Mouse (Mus musculus) urinary bladder, postnatal 36 days (tissue): Measurements from ENCODE around the gene Slc12a3.

Experiments
- DNase-seq, 2 experiments: peaks; one replicate each; pipeline ENCODE4 v3.0.0; 2022; ENCODE audit warnings: low spot score in 2 of 2, mixed read lengths in 1 of 2

Gene Slc12a3

DNA sequence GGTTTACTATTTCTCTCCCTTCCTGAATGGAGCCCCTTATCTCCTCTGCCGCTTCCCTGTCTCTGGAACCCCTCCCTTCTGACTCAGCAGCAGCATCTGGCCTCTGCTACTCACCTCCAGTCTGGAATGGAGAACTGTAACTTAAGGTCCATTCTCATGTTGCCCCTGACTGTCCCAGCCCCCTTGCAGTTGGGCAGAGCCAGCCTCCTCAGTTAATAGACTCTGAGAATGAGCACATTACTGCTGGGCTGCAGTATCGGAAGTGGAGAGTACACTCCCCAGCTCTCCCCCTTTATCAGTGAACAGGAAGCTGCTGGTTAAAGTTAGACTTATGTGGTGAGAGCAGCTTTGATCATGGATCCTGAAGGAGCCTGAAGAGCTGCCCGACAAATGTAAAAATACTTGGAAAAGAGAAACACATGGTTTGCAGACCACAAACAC lies 46.6 kb downstream of the Slc12a3 start:
- DNase-seq: no peak

DNA sequence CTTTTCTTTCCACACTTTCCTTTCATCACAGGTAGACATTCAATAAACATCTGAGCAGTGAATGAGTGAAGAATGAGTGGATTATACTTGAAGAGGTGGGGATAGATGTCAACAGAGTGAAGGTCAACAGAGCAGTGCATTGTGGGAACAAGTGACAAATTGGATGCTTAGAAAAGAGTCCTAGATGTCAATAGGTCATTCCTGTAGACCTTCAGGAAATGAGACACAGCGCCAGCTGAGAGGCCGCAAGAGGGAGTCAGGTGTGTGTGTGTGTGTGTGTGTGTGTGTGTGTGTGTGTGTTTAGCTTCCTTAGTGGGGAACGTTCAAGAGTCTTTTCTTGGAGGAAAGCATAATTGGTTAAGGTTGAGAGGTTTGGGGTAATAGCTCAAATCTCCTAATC lies 47.2 kb downstream of the Slc12a3 start:
- DNase-seq: no peak

DNA sequence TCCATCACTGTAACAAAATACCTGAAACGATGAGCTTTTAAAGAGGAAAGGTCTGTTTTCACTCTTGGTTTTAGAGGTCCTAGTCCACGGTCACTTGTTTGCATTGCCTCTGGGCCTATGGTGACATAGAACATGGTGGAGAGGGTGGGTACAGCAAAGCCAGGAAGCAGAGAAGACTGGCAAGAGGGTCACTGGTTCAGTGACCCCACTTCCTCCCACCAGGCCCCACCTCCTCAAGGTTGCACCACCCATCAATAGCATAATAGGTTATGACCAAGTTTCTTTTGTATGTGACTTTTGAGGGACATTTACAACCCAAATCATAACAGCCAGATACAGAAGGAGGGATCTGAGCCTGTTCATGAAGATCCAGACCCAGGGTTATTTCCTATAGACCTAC lies 47.6 kb downstream of the Slc12a3 start:
- no peak for DNase-seq

DNA sequence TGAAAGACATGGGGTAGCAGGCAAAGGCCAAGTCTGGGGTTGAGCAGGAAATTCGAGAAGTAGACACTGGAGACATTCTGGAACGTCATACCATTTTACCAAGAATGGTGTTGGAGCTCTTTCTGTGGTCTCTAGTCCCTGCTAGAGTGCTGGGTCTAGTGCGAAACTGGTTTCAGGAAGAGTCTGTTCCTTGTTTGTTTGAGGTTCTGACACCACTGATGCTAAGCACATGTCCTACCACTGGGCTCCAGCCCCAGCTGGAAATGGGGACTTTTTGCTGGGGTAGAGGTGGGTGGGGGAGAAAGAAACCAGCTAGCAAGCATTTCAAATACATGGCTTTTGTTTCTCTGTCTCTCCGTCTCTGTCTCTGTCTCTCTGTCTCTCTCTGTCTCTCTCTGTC lies 48.0 kb downstream of the Slc12a3 start:
- DNase-seq: no peak

DNA sequence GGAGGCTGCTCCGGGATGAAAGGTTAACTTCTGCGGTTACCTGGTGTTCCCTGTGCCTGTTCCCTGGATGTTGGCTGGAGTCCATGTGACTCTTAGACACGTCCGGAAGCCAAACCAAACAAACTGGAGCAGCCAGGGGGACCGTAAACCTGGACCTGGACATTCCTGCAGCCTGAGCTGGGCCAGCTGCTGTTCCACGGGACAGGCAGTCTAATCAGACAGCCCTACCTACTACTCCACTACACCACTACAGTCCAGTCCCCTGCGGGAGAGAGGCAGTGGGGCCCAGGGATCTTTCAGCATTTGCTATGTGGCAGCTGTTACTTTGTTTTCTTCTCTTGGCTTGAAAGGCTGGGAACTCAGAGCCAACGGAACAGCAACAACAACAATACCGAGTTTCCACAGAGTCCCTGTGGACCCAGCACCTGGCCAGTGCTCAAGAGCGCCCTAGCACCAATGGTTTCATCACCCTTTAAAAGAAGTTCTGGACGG lies 48.8 kb downstream of the Slc12a3 start:
- DNase-seq: peak; percentile 48 to 76

DNA sequence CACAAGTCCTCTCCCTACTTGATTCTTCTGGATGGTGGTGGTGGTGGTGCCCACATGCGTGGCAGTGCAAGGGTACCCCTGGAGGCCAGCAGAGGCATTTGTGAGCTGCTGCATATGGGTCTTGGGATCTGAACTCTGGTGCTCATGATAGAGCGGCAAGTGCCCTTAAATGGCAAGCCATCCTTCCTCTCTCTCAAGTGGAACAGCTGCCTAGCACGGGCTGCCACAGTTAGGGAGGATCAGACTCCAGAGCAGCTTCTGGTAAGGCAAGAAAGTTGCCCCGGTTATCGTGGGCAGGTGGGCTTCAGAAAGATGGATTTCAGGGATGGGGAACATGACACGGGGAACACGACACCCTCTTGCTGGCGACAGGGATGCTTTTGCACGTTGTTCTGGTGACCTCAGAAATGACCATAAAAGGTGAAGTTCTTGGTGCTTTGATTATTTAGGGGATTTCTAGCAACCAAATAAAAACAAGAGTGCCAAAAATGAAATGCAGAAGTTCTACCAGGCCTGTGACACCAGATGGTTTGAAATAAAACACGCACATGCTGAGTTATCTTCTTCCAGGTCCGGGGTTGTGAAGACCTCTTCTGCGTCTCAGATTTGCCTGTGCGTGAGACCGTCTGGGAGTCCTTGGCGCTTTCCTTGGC lies 49.9 kb downstream of the Slc12a3 start:
- no peak for DNase-seq

DNA sequence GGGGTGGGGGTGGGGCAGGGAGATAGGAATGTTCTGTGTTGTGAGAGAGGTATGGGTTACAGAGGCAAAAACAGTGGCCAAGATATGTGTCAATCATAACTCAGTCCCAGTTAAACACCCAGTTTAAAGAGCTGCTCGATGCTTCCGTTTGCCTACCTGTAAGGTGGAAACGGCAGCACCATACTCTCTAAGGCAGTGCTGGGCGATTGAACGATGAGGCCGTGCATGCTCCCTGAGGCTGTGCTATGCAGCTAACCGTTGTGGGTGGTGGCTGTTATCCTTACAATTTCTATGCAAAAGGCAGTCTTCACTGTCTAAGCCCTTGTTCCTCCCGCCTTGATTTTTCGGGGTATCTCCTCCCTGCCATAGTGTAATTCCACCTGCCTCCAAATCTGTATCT lies 50.7 kb downstream of the Slc12a3 start:
- DNase-seq: no peak

DNA sequence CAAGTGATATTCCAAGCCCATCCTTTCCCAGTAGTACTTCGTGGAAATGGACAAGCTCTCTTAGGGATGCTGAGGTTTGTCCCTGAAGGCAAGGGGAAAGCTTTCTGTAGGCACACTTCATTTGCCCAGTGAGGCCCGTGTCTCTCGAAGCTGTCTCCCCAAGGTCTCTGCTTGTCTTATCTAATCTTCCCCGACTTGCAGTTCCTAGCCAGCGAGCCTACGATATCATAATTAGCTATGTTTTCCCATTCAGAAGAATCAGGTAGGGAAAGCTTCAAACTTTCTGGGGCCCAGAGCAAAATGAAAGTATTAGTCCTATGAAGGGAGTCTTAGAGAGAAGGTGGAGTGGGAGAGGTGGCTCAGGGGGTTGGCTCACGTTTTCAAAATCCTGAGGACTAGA lies 55.2 kb downstream of the Slc12a3 start:
- DNase-seq: no peak

DNA sequence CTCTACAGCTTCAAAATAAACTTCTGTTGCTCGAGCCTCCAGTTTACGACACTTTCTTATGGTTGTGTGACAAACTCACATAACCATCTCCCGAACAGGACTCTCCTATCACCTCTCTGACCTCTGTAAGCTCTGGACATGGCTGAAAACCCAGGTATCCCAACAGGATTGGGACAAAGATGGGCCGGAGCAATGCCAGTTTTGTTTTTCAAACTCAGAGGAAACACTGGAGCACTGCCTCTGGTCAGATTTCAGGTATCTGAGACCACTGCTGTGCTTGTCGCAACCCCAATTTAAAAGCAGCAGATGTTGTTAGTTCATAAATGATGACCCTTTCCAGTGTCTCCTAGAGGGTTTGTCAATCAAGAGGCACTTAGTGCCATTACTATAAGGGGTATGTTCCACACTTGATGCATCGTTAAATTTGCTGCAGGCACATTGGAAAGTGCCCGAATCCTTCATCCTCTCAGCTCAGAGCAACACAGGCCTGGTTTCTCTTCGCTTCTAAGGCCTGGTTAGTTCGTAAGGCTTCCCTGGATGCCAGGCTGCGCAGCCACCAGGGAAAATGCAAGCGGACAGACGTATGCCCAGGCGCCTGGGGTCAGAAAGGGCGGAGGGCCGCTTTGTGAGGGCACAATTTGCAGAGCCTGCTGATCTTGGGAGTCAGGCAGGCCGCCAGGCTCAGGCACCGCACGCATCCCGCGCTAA lies 56.7 kb downstream of the Slc12a3 start:
- no peak for DNase-seq

DNA sequence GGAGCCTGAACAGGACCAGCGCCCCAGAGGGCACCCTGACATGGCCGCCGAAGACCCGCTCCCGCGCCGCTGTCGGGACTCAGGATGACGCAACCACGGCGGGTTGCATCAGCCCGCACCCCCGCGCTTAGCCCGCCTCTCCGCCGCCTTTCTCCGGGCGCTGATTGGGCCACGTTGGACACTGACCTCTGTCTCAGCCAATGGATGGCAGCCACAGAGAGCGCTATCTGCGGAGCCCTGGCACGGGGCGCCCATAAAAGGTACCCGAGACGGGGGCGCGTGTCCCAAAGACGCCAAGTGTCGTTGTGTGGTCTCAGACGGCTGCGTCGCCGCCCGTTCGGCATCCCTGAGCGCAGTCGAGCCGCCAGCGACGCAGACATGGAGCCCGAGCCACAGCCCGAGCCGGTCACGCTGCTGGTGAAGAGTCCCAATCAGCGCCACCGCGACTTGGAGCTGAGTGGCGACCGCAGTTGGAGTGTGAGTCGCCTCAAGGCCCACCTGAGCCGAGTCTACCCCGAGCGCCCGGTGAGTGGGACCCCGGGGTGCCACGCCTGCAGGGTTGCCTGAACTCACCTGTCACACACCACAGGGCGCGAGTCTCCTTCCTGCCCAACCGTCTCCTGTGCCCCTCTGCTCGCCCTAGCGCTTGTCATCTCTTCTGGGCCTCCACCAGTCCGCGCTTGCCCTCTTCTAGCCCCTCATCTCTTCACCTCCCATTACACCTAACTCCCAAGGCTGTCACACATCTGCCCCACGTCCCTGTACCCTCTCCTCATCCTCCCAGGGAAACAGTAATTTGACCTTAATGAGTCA lies 57.4 kb downstream of the Slc12a3 start, which contains the start of gene Herpud1:
TSS of gene Herpud1 (plus strand) at position 225 of the 813 bp plus-strand sequence.
- DNase-seq: peak; percentile 95 to 98

DNA sequence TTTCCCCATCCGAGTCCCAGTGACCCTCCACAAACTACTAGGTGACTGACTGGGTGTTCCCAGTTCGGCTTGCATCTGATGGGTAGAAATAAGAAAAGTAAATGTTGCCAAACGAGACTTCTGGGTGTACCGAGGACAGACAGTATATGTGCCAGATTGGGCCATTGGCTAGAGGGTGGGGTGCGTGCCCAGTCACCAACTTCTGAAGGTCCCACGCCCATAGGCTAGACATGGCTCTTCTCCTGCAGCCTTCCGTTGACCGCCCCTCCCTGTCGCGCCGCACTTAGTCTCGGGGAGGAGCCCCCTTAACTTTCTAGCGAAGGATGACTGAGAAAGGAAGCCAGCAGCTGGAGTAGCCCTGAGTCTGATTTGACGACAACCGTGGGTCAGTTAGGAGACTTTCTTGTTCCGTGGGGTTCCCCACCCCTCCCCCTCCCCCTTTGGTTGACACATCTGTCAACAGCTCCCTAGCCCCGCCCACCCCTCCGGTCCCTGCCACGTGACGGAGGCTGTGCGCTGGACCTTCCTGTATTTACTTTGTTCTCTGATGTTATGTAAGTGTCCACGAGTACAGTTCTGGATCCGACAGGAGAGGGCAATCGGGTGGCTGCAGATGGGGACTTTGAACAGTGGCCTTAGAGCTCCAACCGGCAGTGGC lies 58.2 kb downstream of the Slc12a3 start:
- DNase-seq: peak; percentile 75 to 91

DNA sequence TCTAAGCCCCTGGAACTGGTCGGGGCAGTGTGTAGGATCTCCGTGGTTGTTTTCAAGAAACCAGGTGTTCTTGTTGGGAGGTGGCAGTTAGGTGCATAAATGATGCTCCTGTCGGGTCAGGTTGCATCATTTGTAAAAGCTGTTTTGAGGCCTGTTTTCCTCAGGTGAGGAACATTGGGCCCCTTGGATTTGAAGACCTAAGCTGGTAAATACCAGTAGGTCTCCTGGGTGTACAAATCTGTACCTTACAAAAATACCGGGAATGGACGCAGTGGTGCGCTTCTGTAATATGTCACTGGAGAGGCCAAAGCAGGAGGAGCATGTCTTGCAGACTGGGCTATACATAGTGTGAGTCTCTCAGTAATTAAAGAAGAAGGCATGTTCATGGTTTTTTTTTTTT lies 58.8 kb downstream of the Slc12a3 start:
- DNase-seq: no peak

DNA sequence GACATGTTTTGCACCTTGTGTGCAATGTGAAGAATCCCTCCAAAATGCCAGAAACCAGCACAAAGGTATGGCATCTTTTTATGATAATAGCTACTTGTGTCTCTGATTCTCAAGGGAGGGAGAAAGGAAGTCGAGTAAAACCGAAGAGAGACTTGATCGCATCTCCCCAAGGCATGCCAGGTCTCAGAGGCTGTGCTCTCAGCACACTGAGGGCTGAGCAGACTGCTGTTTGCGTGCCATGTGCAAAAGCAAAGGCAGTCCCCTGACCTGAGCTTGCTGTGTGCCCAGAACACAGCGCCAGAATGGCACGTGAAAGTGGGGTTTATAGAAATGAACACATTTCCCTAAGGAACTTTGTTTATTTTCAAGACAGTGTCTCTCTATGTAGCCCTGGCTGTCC lies 60.5 kb downstream of the Slc12a3 start:
- DNase-seq: no peak

DNA sequence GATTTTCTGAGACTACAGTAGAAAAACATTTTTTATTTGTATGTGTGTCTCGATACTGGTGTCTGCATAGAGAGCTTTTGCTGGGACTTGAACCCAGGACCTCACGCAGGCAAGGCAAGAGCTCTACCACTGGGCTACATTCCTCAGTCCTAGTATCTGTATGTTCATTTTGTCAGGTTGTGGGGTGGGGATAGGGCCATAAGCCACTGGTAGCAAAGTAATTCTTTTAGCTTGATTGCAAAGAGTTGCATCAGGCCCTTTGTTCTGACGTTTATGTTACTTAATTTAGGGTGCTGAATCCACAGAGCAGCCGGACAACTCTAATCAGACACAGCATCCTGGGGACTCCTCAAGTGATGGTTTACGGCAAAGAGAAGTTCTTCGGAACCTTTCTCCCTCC lies 61.4 kb downstream of the Slc12a3 start:
- no peak for DNase-seq

DNA sequence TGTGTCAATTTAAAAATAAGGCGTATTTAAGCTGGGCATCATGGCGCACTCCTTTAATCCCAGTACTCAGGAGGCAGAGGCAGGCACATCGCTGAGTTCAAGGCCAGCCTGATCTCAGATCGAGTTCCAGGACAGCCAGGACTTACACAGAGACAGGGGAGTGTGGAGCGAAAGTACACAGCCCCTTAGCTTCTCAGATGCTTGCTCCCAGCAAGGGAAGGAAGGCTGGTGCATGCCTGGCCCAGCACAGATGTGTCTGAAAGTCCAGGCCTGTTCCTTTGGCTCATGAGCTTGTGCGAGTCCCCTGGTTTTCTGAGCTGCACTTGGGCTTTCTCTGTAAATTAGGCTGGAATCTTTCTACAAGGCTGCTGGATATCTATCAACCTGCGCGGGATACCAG lies 61.9 kb downstream of the Slc12a3 start:
- DNase-seq: no peak

DNA sequence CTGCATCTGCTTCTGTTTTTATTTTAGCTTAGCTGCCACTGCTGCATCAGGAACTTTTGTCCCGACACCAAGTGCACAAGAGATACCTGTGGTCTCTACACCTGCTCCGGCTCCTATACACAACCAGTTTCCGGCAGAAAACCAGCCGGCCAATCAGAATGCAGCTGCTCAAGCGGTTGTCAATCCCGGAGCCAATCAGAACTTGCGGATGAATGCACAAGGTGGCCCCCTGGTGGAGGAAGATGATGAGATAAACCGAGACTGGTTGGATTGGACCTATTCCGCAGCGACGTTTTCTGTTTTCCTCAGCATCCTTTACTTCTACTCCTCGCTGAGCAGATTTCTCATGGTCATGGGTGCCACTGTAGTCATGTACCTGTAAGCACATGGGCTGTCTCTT lies 63.1 kb downstream of the Slc12a3 start:
- peak in 1 of 2 experiments; percentile 38 for DNase-seq

DNA sequence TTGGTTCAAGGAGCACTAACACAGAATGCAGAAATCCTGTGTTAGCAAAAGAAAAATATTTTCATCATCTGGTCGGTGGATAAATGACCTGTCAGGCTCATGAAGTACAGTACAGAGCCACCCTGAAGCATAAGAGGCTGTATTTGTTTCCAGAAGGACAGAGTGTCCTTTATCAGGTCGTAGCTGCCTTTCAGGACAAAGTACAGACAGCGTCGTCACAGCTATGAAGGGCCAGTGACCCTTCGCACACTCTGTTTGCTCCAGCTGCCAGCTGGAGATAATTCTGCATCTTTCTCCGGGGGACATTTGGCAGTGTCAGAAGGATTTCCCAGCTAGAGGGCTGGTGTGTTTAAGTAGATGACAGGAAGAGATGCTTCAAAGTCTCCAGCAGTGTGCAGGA lies 63.6 kb downstream of the Slc12a3 start:
- DNase-seq: no peak

DNA sequence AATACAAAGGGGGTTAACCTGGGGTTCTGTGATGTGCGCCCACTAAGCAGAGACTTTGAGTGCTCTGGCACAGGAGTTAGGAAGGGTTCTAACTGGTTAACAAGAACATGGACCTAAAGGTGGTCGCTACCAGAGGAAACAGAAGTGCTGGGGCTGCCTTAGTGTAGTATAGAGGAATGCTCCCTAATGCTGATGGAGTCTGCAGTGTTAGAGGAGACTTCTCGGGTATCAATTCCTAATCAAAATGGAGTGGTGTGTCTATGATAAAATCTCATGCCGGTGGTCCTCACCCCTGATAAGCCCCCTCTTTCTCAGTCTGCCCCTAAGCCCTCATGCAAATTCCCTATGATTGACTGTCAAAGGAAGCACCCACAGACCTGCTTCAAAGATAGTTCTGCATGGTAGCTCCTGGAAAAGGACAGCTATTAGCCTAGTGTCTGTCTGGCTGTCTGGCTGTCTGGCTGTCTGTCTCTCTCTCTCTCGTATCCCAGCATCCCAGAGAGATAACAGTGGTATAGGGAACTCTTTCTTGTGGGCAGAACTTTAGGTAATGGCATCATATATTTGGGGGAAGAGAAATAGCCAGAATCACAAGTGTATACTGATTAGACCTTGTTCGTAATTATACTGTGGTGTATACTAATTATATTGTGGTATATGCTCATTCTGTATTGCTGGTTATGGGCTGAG lies 67.0 kb downstream of the Slc12a3 start:
- no peak for DNase-seq

DNA sequence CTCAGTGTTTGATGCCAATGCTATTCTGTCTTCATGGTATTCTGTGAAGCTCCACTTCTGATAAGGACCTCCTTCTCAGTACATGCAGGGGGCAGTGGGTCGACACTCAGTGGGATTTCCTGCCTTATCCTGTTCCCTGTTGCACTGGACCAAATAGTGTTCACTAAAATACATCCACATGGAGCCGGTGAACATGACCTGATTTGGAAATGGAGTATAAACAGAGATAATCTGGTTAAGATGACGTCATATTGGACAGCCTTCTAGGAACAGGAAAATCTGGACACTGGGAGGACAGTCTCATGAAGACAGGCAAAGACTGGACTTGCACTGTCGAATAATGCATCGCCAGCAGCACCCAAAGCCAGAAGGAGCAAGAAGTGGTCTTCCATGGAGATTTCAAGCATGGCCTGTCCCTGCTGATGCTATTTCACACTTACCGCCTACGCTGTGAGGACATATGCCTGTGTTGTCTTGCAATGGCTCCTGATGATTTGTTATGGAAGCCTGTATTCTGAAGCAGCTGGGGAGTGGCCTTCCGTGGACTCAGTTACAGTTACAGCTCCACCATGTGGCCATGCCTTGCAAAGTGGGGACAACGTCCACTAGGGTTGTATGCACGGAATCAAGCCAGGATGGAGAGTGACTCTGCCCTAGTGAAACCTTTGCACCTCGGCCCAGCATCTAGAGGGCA lies 68.1 kb downstream of the Slc12a3 start:
- DNase-seq: peak; percentile 37 to 48

DNA sequence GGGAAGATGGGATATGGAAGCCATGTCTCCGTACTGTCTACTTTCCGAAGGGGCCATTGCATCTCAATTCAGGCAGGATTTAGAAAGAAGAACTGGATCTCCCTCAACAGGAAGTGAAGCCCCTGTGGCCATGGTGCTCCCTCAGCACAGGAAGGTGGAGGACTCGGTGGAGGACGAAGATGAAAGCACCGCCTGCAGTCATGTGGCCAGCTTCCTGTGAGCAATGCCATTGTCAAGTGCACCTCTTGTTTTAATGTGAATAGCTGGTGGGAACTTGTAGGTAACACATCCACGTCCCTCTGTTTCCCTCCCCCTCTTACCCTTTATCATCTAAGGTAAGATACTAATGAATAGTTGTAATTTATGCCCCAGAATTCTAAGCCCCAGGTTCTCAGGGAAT lies 69.6 kb downstream of the Slc12a3 start:
- no peak for DNase-seq
